Mouse (Mus musculus) urinary bladder, postnatal 14 days (tissue): Measurements from ENCODE around the gene Sstr5.

Experiments used
- DNase-seq: peaks from one replicate; pipeline ENCODE4 v3.0.0; 2021; ENCODE audit warnings: low spot score

The Sstr5 gene

DNA sequence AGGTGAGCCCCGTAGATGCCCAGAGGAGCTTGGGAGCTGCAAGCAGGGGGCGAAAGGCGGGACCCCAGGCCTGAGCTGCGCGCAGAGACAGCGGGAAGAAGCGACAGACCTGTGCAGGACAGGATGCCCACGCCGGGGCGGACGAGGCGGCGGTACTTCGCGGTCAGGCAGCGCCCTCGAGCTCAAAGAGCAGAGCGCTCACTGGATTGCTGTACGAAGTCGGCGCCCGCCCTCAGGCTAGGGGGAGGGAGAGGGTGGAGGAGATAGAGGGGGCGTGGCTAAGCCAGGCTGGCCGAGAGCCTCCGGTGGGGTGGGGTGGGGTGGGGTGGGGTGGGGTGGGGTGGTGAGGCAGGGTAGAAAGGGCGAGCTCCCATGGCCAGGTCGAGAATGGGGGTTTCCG, at the start of gene Sstr5:
Gene Sstr5 (minus strand): TSS at position 276 of the 400 bp plus-strand sequence.
- DNase-seq, result peak; percentile 20

DNA sequence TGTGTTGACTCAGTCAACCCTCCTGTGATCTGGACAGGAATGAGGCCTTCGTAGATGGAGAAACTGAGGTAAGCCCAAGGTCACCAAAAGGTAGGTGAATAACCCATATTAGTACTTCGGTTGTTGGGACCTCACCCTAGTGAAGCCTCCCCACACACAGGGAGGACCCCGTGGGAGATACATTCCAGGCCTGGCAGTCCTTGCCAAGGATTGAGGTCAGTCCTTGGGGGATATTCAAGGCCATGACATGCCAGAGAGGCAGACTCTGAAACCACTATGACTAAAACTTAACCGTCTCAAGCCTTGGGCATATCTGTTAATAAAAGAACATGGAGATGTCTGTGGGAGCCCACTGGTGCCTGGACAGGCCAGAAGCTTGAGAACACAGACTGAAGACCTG, 44.7 kb upstream of the Sstr5 start:
- DNase-seq, result no peak

DNA sequence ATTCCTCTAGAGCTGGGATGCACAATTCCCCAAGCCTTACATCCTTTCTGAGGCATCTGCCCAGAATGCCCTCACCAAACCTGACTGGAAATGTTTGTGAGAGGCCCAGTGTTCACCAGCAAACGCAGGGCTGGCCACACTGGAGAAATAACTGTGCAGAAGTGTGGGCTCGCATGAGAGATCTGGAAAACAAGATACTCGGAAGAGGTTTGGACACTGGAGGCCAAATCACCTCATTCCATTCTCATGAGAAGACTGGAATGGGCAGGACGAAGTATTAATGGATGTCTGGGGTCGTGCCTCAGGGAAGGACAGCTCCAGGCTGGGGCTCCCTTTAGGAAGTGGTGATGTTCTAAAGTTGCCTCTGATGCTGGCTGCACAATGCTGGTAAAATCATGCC, 43.6 kb upstream of the Sstr5 start:
- DNase-seq, result no peak

DNA sequence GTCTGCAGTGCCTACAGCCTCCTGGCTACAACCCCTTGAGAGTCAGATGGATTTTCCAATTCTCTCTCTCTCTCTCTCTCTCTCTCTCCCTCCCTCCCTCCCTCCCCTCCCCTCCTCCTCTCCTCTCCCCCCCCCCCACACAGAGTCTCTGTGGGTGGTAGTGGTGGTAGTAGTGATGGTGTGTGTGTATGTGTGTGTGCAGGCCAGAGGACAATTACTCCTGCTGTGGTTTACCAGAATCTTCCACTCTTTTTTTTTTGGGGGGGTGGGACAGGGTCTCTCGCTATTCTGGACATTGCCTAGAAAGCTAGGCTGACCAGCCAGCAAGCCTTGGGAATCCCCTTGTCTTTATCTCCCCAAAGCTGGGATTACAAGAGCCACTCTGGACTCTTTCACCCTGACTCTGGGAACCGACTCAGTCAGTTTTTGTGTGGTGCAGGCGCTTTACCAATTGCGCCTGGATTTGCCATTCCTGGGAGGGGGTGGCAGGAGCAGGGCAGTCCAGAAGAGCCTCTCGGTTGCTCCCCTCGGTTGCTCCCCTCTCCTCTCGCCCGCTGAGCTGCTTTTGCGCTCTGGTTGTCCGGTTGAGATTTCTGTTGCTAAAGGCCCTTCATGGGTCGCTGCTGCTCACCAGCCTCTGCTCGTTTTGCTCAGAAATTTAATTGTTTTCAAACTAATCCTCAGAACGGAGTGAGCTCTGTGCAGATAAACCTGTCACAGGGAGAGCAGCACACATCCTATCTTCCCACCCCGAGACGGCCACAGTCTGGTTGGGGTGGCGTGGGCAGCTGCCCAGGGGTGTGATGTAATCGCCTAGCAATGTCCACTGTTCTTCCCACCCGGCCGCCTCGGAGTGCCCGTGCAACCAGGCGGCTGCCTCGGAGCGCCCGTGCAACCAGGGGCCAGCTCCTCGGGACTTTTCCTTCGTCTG, 42.1 kb upstream of the Sstr5 start:
- DNase-seq, result peak; percentile 59

DNA sequence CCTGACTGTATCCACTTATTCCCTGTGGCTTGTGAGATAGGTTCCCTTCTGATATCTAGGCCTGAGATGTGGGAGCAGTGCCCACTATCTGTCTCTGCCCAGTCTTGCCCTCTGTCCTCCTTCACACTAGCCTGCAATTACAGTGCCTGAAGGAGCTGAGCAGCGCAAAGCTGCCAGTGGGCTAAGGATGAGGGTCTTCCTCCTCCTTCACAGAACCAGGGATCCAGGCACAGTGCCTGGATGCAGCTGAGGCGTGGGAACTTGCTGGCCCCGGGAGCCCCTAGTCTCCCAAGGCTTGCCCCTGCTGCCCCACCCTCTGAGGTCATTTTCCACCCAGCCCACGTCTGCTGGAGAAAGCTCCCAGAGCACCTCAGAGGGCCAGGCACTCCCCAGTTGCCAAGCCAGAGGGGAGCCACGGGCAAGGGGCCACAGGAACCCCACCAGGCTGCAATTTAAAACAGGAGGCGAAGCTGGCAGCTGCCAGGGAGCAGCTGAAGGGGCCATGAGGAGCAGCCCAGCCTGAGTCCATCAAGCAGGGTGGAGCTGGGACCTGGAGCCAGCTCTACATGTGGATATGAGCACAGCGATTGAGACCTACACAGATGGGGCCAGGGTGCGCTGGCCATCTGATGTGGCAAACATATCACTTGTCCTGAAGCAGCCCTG, 33.4 kb upstream of the Sstr5 start:
- DNase-seq, result no peak

DNA sequence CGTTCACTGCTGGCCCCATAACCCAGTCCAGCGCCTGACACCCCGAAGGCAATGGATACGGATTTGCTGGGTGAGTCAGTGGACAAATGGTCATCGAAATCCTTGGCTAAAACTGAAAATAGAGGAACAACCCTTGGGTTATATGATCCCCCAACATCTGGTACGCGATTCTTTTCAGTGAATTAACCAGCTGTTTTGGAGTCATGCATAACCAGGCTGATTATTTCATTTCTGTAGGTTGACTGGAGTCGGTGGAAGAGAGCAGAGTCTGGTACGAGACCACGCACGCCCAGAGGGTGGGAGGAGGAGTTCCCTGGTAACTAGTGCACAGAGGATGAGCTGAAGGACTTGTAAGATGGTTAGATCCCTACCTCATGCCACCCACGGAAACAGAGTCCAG, 25.0 kb upstream of the Sstr5 start:
- DNase-seq, result no peak

DNA sequence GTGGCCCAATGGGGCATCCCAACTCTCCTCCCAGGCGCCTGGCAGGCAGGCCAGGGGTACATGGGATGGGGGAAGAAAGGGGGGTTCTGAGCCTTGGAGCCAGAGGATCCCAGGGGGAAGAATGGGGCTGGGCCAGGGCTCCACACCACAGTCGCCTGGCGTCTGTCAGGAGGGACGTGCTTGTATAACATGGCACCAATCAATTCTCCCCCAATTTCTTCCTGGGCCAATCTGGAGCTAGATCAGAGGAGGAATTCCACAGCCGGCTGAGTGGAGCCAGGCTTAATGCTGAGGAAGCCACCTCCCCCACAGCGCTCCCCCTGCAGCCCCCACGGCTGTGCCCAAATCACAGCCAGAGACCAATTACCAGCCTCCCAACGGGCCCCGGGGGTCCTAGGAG, 23.4 kb upstream of the Sstr5 start:
- DNase-seq, result no peak

DNA sequence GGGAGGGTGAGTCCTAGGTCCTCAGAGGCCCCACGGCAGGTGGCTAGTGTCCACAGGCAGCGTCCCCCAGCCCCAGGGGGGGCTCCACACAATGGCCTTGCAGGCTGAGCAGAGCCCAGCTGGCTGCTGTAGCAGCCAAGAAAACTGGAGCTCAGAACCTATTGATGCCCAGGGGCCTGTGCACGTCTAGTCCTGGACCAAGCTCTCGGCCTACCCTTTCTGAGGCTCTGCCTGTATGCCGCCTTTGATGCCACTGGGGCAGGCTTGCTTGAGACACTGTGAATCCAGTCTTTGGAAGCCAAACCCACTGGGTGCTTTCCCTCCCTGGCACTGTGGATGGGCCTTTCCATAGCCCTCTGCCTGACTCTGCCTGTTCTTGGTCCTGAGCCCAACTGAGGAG, 22.4 kb upstream of the Sstr5 start:
- no peak for DNase-seq

DNA sequence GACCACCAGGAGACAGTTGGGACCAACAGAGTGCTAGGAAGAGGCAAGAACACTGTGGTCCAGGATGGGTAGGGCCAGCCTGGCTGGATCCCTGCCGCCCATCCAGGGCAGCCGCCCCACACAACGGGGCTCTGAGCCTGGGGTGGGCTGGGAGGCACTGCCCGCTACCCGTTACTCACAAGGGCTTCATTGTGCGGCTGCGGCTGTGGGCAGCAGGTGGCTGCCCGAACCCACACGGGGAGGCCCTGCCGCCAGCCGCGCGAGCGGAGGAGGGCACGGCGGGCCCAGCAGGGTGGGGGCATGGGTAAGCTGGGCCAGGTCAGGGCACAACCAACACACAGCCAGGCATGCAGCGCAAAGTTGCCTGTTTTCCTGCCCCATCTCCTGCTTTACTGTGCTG, 21.1 kb upstream of the Sstr5 start:
- DNase-seq, result no peak

DNA sequence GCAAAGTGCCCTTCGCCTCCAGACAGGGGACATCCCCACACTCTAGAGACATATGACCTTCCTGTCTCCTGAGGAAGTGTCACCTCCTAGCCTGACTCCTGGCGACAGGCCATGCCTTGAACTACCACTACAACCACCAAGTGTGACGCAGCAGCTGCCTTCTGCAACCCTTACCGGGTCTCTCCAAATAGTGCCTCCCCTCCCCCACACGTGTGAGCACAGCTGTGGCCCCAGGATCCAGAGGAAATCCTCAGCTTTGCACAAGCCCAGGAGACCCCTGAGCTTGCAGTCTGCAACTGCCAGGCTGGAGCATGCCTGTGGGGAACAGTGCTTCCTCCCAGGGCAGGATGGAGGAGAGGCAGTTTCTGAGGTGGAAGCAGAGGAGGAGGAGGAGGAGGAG, 19.2 kb upstream of the Sstr5 start:
- no peak for DNase-seq

DNA sequence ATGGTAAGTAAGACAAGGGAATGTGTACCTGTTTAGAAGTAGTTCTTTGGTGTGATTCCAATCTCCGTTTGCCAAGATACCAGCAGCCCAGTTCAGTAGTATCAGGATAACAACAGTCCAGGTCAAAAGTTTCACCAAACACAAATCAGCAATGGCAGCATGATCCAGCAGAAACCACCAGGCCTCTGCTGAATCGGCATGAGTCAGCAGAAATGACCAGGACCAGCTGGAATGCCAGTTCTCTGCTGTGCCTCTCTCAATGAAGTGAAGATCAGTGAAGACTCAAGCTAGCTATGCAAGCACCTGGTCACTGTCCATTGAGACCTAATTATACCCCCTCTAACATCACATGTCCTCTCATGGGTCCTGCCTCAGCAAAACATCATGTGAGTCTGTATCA, 17.0 kb upstream of the Sstr5 start:
- no peak for DNase-seq

DNA sequence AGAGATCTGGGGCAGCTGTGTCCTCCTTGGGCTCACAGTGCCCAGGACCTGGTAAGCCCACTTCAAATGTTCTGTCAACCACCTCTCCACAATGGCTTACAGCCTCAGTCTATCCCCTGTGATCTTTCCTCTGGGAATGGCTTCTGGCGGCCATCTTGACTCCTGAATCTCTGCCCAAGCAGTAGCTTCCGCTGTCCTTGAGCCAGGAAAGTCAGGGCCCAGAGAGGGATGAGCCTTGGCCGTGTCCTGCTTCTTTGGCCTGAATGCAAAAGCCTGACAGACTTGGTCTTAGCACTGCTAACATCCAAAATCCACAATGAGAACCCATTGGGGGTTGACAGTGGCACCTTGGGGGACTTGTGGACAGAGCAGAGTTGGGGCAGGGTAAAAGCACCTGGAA, 14.8 kb upstream of the Sstr5 start:
- no peak for DNase-seq

DNA sequence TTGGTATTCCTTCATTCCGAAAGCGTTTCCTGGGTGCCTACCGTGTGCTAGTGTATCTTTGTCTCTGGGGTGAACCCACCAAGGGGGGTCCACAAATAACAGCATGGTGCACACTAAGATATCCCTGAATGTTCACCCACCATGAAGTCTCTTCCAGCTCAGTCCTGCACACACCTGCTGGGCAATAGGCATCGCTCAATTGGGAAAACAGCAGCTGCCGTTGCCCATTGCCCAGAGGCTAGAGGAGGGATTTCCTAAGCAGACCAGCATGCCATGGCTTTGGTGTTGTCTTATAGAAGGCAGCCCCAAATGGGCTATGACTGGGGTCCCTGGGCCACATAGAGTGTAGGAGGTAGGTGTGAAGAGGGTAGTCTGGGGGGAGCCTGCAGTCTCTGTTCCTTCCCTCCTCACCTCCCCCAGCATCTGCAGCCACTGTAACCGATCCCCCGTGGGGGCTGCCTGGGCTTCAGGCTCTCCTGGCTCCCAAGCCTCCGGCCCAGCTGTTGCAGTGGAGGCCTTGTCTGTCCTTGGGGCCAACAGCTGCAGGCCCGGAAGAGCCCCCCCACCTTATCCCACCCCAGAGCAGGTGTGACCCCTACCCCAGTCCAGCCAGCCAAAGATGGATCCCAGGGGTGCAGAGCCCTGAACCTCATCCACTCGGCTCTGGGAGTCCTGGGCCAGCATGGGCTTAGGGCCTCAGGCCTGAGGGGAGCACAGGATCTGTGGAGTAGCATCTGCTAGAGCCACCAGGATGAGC, 13.2 kb upstream of the Sstr5 start:
- no peak for DNase-seq

DNA sequence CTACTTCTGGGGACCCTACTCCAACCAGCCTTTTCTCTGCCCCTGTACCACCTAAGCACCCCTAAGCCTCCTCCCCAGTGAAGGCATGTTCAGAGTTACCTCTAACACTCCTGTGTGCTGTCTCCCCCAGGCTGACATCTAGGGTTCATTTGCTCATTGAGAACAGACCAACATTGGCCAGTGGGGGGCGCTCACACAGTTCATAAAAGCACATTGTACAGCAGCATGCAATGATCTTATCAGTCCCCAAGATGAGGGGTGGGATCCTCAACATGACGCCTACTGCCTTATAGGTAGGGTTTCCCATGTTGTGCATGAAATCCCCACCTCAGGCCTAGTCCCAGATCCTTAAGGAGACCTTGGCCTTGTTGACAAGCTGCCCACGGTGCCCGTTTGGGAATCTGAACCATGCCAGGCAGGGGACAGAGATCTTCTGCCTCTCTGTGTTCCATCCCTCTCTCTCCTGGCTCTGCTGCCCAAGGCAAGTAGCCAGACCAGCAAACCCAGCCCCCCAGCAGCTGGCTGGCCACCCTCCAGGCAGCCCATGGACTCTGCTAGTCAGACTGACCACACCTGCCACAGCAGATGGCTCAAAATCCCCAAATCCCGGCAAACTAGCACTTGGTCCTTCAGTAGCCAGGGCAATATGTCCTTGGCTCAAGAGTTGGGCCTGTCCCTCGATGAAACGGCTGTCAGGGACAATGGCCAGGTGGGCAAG, 11.9 kb upstream of the Sstr5 start:
- DNase-seq, result peak; percentile 24

DNA sequence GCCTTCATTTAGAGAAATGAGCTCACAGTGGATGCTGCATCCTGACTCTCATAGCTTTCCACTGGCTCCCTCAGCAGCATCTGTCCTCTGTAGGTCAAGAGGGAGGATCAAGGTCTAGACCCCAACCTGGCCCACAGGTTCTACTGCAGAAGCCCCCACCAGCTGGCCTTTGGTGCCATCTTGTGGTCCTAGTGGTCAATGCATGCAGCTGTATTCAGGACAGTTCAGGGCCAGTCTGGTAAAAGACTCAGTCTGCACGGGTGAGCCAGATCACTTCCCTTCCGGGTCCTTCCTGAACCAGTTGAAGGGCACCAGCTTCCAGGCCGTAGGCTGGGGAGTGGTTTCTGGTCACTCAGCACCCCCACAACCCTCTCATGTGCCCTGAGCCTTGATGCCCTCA, 10.7 kb upstream of the Sstr5 start:
- DNase-seq, result peak; percentile 72

DNA sequence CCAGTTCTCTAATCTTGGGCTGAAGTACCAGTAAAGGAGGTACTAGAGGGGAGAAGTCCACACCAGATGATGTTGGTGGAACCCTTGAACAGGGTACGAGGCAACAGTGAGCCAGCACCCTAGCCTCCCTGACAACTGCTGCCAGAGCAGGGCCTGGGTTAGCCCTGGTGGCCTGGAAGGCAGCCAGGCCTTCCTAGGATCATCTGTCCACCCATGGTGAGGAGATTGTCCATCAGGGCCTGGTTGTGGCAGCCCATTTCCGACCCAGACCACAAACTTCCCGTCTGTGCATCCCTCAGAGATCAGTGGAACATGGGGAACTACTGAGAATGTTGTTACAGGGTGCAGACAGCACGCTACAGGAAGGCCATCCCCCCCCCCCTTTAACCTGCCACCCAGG, 5.5 kb upstream of the Sstr5 start:
- DNase-seq, result no peak

DNA sequence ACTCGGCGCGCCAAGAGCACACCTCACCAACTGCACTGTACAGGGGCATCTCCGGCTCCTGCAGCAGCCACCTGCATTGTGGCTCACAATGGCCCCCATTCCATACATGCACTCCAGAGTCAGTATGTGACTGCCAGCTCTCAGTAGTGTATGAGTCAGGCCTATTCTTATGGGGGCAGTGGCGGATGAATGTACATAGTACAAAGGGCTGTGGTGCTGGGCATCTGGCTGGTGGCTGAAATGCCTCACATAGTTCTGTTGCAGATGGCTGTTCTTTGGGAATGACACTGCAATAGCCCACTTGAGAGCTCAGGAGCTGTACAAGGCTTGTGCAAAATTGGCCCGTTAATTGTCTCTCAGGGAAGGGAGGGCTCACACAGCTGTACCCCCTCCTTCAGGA, 15.0 kb downstream of the Sstr5 start:
- no peak for DNase-seq

DNA sequence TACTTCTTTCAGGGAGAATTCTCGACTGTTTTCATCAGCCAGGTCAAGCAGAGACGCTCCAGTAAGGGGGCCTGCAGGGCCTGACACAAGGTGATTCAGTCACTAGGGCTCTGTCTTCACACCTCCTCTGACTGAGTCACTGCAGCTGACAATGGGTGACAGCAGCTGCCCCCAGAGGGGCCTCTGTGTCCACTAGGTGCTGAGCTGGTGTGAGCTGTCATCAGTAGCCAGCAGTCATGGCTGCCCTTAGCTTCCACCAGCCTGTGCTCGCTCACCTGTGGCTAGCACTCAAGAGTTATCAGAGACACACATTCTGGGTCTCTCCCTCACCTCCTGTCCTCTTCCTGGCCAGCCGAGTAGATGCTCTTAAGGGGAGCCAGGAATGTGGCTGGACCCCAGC, 16.3 kb downstream of the Sstr5 start:
- no peak for DNase-seq

DNA sequence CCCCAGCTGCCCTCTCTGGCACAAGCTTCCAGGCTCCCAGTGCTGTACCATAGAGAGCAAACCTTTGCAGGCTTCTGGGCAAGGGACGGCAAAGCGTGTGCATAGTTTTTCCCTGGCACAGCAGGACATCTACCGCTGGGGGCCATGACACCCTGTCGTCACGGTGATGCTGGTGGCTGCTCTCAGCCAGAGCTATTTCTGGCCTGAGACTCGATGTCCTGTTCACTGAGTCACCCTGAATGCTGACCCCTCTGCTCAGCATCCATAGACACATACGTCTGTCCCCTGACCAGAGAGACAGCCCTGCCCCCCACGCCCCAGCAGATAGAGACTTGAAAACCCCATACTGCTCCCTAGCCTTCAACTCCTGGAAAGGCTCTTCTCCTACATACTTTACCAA, 16.9 kb downstream of the Sstr5 start:
- no peak for DNase-seq

DNA sequence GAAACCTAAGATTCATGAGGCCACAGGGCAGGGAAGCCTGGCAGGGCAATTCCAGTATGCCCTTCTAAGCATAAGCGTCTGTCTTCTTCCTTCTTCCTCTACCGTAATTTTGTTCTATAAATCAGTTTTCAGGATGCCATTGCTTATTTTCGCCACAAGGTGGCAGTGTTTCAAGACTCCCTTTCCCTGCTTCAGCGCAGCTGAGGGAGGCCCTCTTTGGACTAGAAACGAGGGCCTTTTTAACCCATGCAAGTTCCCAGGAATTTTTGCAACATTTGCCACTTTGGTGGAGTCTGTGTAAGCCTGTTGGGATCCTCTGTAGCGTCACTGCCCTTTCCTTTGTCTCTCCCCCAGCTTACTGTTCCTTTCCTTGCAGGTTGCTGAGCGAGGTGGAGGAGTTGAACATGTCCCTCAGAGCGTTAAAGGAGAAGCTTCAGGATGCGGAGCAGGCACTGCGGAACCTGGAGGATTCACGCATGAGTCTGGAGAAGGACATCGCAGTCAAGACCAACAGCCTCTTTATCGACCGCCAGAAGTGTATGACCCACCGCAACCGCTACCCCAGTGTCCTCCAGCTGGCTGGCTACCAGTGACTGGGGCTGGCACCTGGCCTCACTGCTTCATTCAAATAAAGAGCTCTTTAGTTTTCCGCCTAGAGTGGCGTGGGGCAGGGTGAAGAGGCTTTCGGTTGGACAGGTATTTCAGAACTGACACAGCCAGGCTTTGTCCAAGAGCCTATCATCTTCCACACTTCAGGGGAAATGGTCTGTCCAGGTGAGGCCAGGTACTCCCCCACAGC, 20.9 kb downstream of the Sstr5 start:
- DNase-seq, result peak; percentile 57

DNA sequence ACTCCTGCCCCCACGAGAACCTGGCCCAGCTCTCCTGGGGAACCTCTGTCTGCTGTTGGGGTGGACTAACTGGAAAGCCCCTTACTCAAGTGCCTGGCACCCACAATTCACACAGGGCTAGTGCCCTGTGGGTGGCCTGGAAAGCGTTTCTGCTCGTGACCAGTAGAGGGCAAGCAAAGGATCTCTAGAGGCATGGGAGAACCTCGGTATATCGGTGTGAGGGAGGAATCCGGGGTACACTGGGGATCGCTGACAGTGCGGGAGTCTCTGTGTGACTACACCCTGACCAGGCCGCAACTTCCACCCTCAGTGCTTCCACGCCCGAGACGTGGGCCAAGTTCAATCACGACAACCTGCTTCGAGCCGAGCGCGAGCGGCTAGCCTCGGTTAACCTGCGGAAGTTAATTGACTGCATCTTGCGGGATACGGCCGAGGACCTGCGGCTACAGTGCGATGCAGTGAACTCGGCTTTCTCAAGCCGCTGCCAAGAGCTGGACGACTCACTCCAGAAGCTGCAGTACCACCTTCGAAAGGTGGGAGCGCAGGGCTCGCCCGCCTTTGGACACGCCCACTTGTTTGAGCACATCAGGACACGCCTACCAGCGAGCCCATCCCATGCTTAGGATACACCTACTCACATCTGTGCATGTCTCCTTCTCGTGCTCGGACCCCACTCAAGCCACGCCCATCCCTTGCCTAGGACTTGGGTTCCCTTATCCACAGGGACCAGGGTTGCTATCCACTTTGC, 22.6 kb downstream of the Sstr5 start:
- peak; percentile 72 for DNase-seq
